Mouse (Mus musculus): ENCODE data around the gene Akap17b. TPM values are rescaled to one million over a fixed set of nuclear protein-coding genes. Genes with fewer than 3 reads are reported as not detected.

Akap17b gene
- total RNA-seq (2023), result 1 to 10 TPM; 3.6 to 4.6 TPM

GRCm38 (mm10) chrX:36644657-36645551 lies at the start of gene Akap17b:
Gene Akap17b (minus strand): TSS chrX:36645395.

DNA sequence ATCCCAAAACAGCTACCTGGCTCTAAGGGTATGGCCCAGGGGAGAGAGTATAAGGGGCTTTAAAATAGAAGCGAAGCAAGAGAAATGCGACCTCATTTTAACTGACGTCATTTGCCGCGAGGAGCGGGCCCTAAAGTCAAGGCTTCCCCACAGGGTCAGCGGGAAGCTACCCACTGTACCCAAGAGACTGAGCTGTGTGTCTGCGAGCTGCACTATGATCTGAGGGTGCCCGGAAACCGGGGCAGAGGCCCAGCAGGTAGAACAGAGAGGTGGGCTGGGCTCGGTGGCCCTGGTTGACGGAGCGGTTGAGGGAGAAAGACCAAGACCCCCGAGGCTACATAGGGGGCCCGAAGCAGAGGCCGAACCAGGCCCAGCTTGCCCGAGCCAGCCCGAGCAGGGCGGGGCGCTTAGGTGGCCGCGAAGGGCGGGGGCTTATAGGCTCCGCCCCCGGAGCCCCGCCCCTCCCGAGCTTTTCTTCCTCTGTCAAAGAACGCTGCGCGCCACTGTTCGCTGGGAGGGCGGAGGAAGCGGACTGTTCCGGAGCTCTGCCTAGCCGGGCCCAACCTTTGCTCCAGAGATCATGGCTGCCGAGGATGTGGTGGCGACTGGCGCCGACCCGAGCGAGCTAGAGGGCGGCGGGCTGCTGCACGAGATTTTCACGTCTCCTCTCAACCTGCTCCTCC lies 47.3 kb downstream of the Akap17b start, which contains the start of gene Pgrmc1:
Gene Pgrmc1, plus strand, starts transcription at position 500 of the 683 bp plus-strand sequence.

Other genes with a start within 250 kb of the Akap17b start
- not detected for gene Gm6268, start 244.1 kb downstream of the Akap17b start, total RNA-seq (2023)
- not detected for gene Gm14569, start 153.6 kb downstream of the Akap17b start, total RNA-seq (2023)
- gene Pgrmc1, start 47.2 kb downstream of the Akap17b start, total RNA-seq (2023), result 10 to 100 TPM; 33.8 to 35.1 TPM
- 1 to 10 TPM in 1 of 2 experiments, not detected in 1; 1.4 TPM for gene Slc25a43, start 98.3 kb upstream of the Akap17b start, total RNA-seq (2023)
- 100 to 1,000 TPM; 308 to 339 TPM for gene Slc25a5, start 150.3 kb upstream of the Akap17b start, total RNA-seq (2023)
- gene Ube2a, start 228.5 kb upstream of the Akap17b start, total RNA-seq (2023), result 10 to 100 TPM; 67.4 to 81.5 TPM
- 10 to 100 TPM; 35.8 to 44.4 TPM for gene C330007P06Rik, start 228.7 kb upstream of the Akap17b start, total RNA-seq (2023)

All from B cell, adult 67 days (primary cell).